Mouse (Mus musculus) granulocyte monocyte progenitor cell, adult 5-6 weeks (primary cell): ENCODE data around the gene Smpx. TPM values are rescaled to one million over a fixed set of nuclear protein-coding genes. Genes with fewer than 3 reads are reported as not detected.

Experiments used
- total RNA-seq, 2 experiments: library from RNA; stranded (forward) in 1 of 2; stranded (reverse) in 1 of 2; fragments of 200-712, 200-1000 nt in 1 of 2; fragments of >200 nt in 1 of 2; fragmentation: Nextera tagmentation in 1 of 2; gene quantifications; 2 replicates each; pipeline ENCODE4 v1.2.3; 2014 to 2017

Smpx gene
- total RNA-seq, 2 experiments from 2014 or later = not detected

Other genes starting within 250 kb of the Smpx start
- gene Sms, start 206.6 kb upstream of the Smpx start, total RNA-seq (2014; fragmentation: Nextera tagmentation) = 53.8 and 60.7 TPM in 2 replicates
- 84.7 and 118 TPM in 2 replicates for gene Sms, start 206.6 kb upstream of the Smpx start, total RNA-seq (2017)
- gene Yy2, start 129.9 kb upstream of the Smpx start, total RNA-seq (2014; fragmentation: Nextera tagmentation) = 3.8 and 6.2 TPM in 2 replicates
- gene Yy2, start 129.9 kb upstream of the Smpx start, total RNA-seq (2017) = 1.5 and 4.5 TPM in 2 replicates
- gene Mbtps2, start 100.2 kb upstream of the Smpx start, total RNA-seq (2014; fragmentation: Nextera tagmentation) = 24.0 and 28.6 TPM in 2 replicates
- gene Mbtps2, start 100.2 kb upstream of the Smpx start, total RNA-seq (2017) = 16.3 and 16.9 TPM in 2 replicates
- gene Klhl34, start 119.5 kb downstream of the Smpx start, total RNA-seq (2014; fragmentation: Nextera tagmentation) = not detected in 2 replicates
- not detected in 2 replicates for gene Klhl34, start 119.5 kb downstream of the Smpx start, total RNA-seq (2017)